Mouse (Mus musculus) heart, adult 18-20 months (tissue): ENCODE data around the gene Fam120c. TPM values are rescaled to one million over a fixed set of nuclear protein-coding genes. Genes with fewer than 3 reads are reported as not detected.
A peak's percentile ranks its signal among the peaks of the same experiment; 100 is the strongest.
"Not testable (repeated sequence)": the region's sequence is repeated elsewhere in the genome, so short reads cannot be mapped to it uniquely, and the experiment has no call there.

Source experiments
- DNase-seq, 2 experiments: peaks; one replicate each; pipeline ENCODE4 v3.0.0; 2021 to 2022; ENCODE audit warnings: mixed read lengths in 1 of 2
- long read RNA-seq, 2 experiments: library from polyadenylated mRNA; stranded (forward); transcript quantifications; one replicate each; pipeline ENCODE4 v2.0.0; 2021
- total RNA-seq, 2 experiments: library from RNA; stranded (reverse); gene quantifications; 2 replicates each; pipeline ENCODE4 v1.2.3; 2021

Gene Fam120c
- total RNA-seq, result 10 to 100 TPM; 14.5 to 14.9 TPM
- long read RNA-seq, experiment 1, result 0 reads
- long read RNA-seq, experiment 2, result 0 reads

DNA sequence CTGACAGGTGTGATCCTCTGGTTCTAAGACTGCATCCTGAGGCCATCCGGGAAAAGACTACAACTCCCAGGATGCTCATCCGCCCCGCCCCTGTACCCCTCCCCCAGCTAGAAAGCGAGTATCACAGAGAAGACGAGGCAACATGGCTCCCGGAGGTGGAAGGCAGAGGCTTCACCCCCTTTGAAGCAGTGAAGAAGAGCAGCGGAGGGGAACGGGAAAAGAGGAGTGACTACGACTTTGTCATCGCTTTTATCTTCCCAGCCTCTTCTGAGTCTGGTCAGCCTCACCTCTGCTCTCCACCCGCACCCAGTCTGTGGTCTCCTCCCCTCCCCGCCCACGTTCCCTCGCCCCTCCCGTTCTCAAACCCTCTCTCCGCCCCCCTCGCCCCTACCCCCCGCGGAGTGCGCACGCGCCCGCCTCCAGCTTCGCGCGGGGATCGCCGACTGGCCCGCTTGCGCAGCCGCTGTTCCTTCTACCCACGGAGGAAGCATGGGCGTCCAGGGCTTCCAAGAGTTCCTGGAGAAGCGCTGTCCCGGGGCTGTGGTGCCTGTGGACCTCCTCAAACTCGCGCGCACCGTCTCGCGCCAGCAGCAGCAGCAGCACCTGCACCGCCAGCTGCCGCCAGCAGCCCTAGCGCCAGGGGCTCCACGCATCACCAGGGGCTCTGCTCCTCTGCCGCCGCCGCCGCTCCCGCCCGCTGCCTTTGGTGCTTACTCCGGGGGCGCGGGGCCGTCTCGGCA is at the start of gene Fam120c:
TSS of gene Fam120c (plus strand) at position 415 of the 740 bp plus-strand sequence.
- DNase-seq, result peak; percentile 86 to 89

DNA sequence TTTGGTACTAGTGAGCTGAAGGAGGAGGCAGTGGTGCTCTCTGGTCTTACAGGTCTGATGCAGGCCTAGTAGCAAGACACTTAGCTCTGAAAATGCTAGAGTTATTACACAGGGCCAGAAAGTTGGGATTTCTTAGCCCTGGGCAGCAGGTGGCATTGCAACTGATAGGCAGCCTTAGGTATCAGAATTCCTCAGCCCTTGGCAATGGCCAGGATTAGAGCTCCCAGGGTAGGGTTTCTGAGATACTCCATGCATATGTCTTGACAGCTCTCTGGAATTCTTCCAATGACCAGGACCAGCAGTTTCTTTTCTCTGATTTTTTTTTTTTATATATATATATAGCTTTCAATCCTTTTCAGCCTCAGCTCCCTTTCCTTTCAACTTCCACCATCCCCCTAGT is 45.6 kb upstream of the Fam120c start:
- DNase-seq, result peak in 1 of 2 experiments; percentile 3

DNA sequence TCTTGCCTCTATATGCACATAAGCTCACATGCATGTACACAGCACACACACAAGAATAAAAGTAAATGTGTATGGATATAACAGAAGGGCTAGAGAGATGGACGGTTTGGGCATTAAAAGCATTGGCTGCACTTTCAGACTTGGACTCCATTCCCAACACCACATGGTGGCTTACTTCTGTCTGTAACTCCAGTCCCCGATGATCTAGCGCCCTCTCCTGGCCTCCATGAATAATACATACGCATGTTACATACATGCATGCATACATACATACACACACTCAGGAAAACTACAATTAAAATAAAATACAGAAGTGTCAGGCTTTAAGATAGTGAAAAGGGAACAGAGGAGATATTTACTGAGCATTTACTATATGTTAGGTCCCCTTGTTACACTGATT is 30.2 kb upstream of the Fam120c start:
- DNase-seq, result no peak

DNA sequence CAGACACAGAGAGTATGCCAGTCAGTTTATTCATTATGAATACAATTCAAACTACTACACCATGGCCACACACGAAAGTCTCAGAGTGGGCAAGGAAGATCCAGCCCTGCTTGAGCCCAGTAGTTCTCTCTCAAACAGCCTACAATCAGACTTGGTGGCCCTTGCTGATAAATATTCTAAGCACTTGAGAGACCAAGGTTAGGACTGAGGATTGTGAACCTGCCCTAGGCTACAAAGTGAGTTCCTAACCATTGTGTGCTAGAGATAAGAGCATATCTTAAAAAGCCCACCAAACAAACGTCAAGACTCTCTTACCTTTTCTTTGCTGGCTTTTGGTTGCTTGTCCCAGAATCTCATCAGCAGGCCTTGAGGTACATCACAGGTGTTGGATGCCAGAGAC is 10.4 kb upstream of the Fam120c start:
- no peak for DNase-seq

DNA sequence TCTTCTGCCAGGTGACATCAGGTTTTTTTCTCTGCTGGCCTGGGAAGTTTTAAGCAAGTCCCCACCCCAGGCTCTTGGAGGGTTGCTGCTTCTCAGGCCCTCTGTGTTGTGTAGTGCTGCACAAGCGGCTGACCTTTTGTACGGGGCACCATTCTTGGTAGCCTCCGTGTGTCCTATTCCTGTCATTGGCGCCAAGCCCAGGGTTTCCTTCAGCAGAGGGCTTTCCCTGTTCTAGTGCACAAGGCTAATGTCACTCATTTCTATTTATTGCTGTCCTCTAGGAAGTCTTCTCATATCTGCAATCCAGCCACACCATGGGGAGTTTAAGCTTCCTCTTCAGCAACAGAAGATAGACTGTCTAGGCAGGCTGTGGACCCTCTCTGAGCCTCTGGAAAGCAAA is 6.2 kb upstream of the Fam120c start:
- DNase-seq, result peak; percentile 77 to 81

DNA sequence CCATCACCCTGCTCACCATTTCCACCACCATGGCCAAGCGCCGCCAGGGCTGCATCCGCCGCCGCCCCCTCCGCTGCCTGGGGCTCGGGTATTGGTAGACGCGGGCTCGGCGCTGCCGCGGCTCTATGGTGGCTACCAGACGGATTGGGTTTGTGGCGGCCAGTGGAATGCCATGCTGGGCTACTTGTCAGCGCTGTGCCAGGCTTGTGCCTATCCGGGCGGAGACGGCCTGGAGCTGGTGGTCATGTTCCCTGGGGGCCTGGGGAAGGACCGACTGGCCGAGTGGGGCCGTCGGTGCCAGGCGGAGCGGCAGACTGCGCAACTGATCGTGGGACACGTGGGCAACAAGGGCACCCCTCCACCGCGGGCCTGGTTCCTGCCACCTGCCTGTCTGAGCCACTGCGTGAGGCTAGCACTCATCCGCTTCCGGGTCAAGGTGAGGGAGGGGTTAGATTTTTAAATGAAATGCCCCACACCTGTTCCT is 568 bp downstream of the Fam120c start:
- DNase-seq, result peak; percentile 28 to 33

DNA sequence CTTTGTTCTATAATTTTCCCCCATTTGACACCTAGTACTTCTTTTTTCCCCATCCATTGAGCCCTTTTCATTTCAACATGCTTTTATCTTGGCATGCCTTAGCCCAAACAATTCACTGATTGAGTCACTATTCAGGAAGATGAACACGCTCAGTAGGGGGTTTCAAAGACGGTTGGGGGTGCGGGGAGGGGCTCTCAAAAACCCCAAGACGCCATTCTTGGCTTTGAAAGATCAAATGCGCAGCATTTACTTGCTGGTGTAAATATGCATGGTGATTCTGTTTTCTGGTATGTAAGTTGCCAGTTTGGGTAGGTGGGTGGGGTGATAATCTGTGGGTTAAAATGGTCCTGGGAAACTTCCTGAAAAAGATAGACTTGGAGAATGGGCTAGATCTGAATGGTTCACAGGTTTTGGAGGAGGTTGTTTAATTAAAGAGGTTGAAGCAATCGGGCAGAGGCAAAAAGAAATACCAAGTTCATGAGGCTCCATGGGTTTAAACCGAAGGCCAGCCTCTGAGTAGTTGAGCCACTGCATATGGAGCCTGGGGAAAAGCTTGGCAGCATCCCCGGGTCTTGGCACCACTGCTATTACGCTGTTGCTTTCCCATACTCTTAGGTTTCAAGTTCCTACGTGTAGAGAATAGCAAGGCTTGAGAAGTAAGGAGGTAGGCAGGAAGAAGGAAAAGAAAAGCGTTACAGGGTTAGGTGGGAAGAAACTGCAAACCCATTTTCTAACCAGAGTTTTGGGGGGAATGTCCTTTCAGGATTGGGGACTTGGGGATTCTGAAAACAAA is 1.6 kb downstream of the Fam120c start:
- peak; percentile 4 to 12 for DNase-seq

DNA sequence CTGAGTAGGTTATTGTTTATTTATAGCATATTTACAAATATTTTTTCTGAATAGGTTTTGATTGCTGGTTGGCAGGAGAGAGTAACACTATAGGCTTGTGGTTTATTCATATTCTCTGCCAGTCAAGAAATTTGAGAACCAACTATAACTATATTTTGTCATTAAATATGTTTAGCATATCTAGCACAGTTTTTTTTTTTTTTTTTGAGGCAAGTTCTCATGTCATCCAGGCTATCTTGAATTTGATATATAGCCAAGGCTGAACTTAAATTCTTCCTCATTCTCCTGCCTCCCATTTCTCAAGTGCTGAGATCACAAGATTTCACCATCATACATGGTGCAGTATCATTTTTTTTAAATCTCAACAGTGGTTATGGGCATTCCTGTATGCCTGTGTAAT is 3.3 kb downstream of the Fam120c start:
- DNase-seq, result no peak

DNA sequence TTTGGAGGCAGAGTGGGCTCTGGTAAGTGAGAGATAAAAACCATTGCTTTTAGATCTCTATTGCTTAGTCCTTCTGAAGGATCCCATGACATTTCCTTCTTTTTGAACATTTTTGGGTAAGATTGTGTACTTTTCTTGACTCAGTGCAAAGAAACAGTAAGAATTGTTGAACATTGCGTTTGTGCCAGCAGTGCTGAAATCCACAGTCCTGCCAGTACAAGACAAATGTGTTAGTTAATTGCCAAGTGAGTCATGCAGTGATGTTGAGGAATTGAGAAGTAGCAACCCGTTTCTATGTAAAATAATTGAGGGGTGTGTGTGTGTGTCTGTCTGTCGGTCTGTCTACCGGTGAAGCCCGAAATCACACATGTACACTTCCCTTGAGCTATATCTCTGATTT is 5.3 kb downstream of the Fam120c start:
- peak; percentile 5 to 17 for DNase-seq

DNA sequence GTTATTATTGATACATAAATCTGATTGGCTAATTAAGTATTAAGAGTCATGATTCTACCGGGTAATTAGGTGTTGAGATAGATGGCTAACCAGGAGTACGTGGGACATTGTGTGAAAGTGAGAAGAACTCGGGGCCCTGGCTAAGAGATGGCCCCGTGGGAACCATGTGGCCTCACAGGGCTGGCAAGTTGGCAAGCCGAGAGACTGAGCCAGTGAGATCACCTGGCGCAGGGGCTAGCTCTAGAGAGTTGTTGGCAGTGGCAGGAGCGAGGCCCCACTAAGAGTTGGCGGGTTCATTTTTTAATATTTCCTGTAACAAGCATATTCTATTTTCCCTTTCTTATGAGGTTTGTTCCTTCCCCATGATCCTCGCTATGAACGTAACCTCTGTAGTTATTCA is 74.8 kb downstream of the Fam120c start:
- DNase-seq, result no peak

DNA sequence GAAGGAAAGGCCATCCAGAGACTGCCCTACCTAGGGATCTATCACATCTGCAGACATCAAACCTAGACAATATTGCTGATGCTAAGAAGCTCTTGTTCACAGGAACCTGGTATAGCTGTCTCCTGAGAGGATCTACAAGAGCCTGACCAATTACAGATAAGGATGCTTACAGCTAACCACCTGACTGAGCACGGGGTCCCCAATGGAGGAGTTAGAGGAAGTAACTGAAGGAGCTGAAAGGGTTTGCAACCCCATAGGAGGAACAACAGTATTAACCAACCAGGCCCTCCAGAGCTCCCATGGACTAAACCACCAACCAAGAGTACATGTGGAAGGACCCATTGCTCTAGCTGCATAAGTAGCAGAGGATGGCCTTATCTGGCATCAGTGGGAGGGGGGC is 76.8 kb downstream of the Fam120c start:
- no peak for DNase-seq

DNA sequence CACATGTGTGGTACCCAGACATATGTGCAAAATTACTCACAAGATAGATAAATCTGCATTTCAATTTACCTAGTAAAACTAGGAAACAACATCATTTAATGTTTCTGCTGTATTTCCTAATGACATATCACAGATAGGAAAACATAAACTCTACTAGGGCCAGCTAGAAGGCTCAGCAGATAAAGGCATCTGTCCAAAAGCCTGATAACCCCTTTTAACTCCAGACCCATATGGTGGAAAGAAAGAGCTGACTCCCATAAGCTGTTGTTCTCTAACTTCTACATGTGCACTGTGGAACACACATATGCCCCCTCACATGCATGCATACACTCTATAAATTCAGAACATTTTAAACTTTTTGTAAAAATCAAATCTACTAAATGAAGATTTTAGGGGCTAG is 99.7 kb downstream of the Fam120c start:
- DNase-seq, result no peak

DNA sequence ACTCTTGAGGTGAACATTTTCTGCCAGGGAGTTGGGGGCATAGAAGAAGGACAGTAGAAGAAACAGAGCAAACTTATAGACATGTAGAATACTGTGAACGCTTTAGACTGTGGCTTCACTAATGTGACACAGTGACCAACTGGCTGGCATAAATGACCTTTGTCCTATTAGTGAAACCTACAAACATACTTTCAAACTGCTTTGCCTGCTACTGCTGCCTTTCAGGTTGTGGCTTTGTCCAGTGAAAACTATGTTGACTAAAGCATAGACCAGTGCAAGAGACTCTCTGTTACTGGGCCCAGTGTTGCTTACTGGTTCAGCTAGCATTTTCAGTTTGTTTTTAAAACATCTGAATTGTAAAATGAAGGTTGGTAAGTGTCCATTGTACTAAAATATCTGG is 100.2 kb downstream of the Fam120c start:
- no peak for DNase-seq

DNA sequence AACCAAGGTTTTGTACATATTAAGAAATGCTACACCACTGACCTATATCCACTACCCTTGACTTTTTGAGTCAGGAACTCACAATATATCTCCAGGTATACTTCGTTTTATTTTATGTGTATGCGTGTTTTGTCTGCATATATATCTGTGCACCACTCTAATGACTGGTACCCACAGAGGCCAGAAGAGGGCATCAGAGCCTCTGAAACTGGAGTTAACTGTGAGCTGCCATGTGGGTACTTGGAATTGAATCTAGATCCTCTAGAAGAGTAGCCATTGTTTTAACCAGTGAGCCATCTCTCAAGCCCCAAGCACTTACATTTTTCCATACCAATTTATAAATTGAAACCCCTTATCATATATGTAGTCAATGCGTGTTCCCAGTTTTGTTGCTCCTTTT is 144.2 kb downstream of the Fam120c start:
- no peak for DNase-seq

DNA sequence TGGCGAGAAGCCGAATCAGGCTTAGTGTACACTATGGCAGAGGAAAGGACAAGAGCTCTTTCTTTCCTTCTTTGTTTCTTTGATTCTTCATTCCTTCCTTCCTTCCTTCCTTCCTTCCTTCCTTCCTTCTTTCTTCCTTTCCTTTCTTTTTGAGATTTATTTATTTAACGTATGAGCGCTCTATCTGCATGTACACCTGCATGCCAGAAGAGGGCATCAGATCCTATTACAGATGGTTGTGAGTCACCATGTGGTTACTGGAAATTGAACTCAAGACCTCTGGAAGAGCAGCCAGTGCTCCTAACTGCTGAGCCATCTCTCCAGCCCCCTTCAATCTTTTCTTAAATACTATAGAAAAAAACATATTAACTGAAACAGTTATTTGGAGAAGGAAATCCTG is 149.3 kb downstream of the Fam120c start:
- not testable (repeated sequence) for DNase-seq

DNA sequence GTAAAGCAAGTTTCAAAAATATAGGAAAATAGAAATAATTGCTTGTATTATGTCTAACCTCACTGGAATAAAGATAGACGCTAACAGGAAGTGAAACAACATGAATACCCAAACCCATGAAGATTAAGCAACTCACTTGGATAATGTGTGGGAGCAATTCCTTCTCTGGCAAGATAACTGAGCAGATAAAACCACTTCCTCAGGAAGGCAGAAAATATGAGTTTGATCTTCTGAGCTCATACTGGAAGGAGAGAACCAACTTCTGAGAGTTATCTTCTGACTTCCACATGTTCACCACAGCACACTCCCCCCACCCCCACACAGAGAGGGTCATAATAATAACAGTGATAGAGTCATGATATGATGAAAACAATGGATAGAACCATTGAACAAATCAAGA is 152.6 kb downstream of the Fam120c start:
- no peak for DNase-seq

DNA sequence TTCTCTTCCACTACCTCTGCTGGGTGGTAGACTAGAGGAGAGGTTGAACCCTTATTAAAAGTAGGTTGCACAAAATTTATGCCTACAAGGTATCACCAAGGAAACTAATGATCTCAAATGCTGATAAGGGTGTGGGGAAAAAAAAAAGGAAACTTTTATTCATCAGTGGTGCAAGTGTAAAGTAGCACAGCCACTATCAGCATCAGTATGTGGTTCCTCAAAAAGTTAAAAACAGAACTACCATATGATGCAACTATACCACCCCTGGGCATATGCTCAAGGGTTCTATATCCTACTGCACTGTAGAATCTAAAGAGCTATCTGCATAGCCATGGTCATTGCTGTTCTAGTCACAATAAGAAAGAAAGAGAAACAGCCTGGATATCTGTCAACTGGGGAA is 164.6 kb downstream of the Fam120c start:
- no peak for DNase-seq

DNA sequence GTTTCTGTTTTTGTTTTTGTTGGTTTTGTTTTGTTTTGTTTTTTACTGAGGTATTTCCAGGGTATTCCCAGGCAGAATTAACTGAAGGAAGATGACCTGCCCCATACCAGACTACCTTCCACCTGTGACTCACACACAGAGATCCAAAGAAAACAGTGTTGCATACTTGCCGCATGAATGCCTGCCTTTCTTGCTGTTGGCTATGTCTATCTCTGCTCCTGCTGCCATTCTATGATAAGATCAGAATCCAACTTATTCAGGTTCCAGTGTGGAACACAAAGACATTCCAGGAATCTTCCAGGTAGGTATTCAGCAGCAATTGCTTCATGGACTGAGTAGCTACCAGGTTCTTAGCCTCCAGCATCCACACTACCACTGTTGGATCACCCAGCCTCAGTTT is 165.9 kb downstream of the Fam120c start:
- DNase-seq, result no peak

DNA sequence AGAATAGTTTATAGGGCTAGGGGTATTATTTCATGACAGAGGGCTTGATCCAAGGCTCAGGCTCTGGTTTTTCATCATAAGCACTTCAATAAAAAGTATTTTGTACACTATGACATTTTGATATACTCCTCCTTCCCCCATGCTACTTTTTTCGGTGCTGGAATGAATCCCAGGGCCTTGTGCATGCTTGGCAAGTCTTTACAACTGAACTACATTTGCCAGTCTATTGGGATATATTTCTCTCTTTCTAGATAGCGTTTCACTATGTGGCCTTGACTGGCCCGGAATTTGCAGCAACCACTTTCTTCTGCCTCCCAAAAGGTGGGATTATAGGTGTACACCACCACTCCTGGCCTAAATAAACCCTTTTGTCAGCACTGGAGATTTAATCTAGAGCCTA is 169.1 kb downstream of the Fam120c start:
- peak; percentile 2 to 6 for DNase-seq

DNA sequence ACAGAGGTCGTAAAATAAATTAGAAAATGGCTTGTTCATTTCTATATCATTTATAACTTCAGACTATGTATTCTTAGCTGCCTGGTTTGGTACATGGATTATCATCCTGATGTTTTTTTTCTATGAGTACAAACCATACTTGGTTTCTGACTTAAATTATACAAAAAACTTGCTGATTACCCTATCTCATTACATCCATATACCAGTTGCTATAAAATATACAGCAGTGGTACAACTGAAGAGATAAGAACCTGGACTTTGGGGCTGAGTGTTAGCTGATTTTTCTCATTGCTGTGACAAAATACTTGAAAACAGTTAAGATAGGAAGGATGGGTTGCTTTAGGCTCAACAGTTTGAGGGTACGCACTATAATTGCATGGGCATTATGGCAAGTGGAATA is 169.7 kb downstream of the Fam120c start:
- no peak for DNase-seq

DNA sequence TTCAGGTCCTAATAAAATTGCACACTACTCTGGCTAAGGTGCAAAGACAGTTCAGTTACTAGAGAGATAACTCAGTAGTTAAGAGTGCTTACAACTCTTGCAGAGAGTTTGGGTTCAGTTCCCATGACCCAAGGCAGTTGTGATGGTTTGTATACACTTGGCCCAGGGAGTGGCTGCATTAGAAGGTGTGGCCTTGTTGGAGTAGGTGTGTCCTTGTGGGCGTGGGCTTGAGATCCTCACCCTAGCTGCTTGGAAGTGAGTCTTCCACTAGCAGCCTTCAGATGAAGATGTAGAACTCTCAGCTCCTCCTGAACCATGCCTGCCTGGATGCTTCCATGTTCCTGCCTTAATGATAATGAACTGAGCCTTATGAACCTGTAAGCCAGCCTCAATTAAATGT is 174.2 kb downstream of the Fam120c start:
- DNase-seq, result no peak

DNA sequence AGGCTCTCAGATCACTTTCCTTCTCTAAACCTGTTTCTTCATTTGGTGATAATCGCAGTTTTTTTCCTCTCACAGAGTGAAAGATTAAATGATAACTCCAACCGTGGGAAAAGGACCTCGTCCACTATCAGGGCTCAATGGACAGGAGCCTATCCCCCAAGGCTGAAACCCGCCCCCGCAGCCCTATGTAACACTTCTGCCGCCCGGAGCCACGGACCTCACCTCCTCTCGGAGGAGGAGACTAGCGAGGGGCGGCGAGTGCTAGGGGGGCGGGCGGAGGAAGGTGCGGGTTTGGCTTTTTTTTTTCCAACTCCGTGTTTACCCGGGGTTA is 176.1 kb downstream of the Fam120c start:
- DNase-seq, result no peak

DNA sequence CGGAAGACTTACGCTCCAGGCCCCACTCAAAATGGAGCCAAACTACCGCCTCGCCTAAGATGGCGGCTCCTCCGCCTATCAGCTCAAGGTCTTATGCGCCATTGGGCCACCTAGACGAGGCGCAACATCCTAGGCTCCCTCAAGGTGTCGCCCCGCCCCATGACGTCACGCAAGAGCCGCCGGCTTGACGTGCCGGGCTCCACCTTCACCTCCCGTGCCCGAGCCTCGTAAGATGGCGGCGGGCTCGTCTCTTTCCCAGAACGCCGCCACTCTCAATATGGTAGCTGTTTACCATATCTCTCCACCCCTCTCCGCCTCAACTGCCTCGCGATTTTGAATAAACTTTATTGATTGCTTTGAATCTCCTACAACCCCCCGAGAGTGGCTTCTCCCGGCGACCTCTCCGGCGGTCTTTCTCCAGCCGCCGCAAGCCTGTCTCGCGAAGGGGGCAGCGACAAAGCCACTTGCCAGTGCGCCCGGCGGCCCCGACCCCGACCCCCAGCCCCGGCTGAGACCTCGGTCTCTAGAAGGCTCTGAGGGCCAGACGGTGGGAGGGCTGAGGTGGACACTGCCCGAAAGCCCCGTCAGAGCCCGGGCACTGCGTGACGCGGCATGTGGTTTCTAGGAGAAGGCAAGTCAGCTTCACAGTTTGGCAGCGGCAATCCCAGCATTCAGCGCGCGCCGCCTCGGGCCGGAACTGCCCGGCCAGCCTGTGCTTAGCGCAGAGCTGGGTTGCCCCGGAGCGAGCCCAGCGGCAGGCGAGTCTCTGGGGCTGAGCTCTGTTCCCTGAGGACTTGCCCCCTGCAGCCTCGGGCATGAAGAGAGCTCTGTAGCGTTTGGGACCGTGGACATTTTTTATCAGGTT is 176.7 kb downstream of the Fam120c start, which contains the start of gene Phf8:
TSS of gene Phf8 (plus strand) at position 215 of the 865 bp plus-strand sequence.
- DNase-seq, result peak; percentile 93 to 97
